Mouse (Mus musculus) subcutaneous adipose tissue, adult 2 months (tissue): ENCODE results near the gene Klhl28. TPM values are rescaled to one million over a fixed set of nuclear protein-coding genes. Genes with fewer than 3 reads are reported as not detected.

Source experiments
- polyA plus RNA-seq: library from polyadenylated mRNA; depleted of rRNA; stranded (reverse); fragments of >200 nt; gene quantifications from 2 replicates; pipeline ENCODE4 v1.2.3, GENCODE M21; 2012; ENCODE audit warnings: low replicate concordance; rRNA removed

The Klhl28 gene
- polyA plus RNA-seq, result 3.0 and 4.2 TPM in 2 replicates

DNA sequence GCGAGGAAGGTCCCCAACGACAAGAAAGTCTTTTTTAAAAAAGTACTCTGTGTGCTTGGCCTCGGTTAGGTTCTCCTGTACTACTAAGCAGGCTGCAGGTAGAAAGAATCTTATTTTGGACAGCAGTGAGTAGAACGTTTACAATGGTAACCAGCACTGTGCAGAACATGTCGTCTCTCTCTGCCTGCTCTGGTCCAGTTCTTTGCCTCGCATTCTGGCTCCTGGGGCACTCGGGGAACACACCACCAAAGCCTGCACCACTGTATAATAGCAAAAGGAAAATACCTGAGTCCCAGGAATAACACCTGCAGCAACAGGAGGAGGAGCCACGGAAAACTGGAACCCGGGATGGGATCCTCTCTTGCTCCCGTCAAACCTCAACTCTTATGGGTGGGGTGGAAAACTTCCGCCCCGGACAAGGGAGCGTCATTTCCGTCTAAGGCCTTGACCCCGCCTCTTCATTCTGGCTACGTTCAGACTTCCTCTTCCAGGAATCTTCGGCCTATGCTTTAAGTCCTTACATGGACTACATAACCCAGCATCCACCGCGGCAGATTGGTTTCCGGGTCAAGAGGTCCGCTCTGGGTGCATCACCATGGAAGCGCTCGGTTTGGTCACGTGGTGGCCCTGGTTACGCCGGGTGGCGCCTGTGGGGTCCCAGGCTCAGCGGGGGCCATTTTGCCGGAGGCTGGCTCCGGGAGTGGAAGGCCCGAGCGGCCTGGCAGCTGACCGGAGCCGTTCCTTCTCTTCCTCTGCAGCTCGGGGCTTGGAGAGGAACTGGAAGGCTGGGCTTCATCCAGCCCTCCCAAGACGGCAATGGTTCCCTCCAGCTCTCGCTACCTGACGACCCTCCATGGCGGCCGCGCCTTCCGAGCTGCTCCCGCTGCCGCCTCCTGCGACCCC lies at the start of gene Klhl28, which contains the start of gene Togaram1:
Klhl28 (minus strand) TSS at position 411 of the 903 bp plus-strand sequence.
Togaram1 (plus strand) TSS at position 681 of the 903 bp plus-strand sequence.

DNA sequence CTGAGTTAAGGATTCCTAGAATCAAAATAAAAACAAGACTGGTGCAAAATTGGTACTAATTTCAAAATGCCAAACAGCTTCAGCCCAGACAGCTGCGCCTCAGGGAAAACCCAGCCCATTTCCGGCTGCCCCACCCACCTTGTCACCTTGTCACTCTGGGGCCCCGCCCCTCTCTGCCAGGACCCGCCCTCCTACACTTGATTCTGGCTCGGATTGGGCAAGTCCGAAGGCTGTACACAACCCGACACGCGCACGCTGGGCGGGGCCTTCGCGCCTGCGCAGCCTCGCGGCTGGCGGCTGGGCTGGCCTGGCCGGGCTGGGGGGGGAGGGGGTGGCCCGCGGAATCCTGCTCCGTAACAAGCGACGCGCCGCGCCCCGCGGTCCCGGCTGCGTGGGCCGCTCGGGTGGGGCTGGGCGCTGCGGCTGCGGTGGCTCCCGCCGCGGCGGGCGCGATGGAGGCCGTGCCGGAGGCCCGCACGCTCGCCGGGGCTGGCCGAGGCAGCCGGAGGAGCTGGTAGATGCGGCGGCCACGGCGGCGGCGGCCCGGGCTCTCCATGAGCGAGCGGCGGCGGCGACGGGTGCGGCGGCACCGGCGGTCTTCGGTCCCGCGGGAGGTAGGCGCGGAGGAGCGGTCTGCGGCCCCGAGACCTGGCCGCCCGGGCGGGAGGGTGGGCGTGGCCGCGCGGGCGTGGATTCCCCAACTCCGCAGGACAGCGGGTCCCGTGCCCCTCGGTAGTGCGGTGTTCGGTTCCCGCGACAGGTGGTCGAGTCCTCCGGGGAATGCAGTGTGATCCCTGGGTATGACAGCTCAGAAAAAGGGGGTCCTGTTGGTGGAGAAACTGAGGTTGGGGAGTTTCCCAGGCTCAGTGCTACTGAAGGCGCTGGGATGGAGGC lies 47.5 kb downstream of the Klhl28 start, which contains the start of gene Gm527:
Gm527 (plus strand) TSS at position 329 of the 894 bp plus-strand sequence.

Other genes starting within 250 kb of the Klhl28 start
- 1.3 and 2.1 TPM in 2 replicates for gene Gm527, start 47.6 kb downstream of the Klhl28 start, polyA plus RNA-seq
- gene Togaram1, start 270 bp upstream of the Klhl28 start, polyA plus RNA-seq, result 4.4 and 7.6 TPM in 2 replicates
- gene Prpf39, start 70.8 kb upstream of the Klhl28 start, polyA plus RNA-seq, result 9.7 and 17.0 TPM in 2 replicates
- 26.1 and 35.1 TPM in 2 replicates for gene Fkbp3, start 108.5 kb upstream of the Klhl28 start, polyA plus RNA-seq
- gene Fancm, start 110.1 kb upstream of the Klhl28 start, polyA plus RNA-seq, result 2.6 and 2.8 TPM in 2 replicates
- gene Mis18bp1, start 207.1 kb upstream of the Klhl28 start, polyA plus RNA-seq, result 0.06 and 0.85 TPM in 2 replicates